Mouse (Mus musculus) neutrophil, adult 59 days (primary cell): ENCODE data around the gene Ap1b1. TPM values are rescaled to one million over a fixed set of nuclear protein-coding genes. Genes with fewer than 3 reads are reported as not detected.

ENCODE experiments used
- total RNA-seq, 2 experiments: library from RNA; stranded (reverse); gene quantifications; 1 replicate in 1 of 2; 2 replicates in 1 of 2; pipeline ENCODE4 v1.2.4; 2023

Ap1b1 gene
- total RNA-seq: 10 to 100 TPM; 41.4 to 44.2 TPM

DNA sequence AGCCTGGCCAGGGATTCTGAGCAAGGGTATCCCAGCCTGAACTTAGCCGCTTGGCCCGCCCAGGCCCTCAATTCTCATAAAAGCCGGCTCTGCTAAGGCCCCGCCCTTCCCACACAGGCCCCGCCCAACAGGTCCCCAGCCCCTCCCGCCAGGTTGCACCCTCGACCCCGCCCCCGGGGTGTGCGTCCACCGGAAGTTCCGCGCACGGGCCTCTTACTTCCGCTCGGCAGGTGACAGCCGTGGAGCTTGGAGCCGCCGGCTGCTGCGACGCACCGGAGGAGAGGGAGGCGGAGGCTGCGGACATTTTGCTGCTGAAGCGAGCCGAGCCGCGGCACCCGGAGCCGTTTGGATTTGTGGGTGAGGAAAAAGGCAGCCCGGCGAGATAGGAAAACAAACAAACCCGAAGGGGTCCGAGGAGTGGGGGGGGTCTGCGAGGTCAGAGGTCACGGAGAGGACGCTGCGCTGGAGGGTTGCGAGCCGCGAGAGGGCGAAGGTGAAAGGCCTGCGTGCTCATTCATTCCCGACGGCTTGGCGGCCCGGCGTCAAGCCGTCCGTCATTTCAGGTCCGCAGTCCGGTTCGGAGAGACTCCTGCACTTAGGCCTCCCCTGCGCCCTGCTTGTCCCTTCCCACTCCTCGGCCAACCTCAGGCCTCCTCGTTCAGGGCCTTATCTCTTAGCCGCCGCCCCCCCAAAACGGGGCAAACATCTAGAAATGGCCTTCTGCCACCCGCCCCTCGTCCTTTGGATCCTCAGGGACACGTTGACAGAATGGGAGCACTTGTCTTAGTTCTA is at the start of gene Ap1b1:
Ap1b1 (plus strand) TSS at position 130 of the 792 bp plus-strand sequence.

DNA sequence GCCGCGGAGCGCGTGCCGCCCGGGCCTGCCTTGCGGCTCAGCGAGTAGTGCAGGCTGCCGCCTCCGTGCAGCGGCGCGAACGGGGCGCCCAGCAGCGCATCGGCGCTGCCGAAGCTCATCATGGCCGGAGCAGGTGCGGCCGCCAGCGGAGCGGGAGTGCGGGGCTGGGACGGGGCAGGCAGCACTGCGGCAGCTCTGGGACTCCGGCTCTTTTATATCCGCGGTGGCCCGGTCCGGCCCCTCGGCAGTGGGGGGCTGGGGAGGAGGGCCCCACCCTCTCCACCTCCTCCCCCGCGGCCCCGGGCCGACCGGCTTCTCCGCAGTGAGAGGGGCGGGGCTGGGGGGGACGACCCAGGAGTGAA is 38.8 kb upstream of the Ap1b1 start, which contains the start of gene Nefh:
Nefh (minus strand) TSS at position 252 of the 362 bp plus-strand sequence.

DNA sequence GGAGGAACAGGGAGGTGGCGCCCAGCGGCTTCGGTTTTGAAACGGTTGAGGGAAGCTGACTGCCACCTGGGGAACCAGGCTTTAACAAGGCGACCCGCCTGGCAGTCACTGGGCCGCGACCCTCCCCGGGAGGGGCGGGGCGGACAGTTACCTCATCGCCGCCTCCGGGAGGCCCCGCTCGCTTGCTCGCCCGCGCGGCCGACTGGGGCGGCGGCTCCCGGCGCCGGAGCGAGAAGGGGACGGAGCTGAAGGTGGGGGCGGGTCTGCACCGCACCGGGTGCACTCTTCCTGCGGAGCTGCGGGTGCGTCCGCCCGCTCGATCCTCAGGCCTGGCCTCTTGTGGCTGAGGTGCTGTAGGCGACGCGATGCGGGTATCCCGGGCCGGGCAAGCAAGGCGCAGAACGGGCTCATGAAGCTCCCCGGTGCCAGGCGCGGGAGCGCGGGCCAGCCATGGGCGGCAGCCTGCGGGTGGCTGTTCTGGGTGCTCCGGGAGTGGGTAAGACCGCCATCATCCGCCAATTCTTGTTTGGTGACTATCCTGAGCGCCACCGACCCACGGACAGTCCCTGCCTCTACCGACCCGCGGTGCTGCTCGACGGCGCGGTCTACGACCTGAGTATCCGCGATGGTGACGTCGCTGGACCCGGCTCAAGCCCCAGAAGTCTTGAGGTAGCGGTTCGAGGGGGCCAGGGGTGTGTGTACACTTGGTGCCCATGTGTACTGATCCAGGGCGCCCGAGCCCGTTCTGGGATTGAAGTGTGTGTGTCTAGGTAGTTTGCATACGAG is 71.4 kb downstream of the Ap1b1 start, which contains the start of gene Rasl10a:
Rasl10a (plus strand) TSS at position 273 of the 786 bp plus-strand sequence.

DNA sequence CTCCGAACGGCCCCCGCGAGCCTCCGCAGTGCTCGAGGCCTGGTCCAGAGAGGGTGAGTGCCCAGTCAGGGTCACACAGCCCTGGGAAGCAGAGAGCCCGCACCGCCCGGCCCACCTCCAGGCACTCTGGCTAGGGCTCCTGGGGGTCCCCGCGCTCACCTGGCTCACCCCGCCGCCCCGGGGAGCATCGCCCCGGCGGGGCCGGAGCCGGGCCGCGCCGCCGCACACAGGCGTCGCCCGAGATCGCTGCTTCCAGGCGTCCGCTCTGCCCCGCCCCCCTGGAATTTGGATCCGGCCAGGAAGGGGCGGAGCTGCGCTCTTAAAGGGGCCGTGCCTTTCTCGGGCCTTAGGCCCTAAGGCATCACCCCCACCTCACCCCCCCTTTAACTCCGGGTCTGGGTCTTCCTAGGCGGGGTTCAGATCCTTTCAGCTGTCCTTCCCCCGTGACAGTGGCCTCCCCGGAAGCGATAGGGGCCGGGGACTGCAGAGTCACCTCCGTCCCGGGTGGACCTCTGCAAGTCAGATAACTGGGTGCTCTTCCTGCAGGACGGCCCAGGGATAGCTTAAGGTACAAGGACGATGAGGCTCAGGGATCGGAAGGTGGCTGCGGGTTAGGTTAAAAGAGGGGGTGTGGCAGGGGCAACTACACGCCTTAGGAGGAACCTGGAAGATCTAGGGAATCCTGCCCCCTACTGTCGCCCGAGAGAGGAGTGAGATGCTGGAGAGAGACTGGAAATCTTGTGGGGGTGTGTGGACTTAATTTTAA is 78.6 kb downstream of the Ap1b1 start, which contains the start of gene Gas2l1:
Gas2l1 (minus strand) TSS at position 272 of the 766 bp plus-strand sequence.

Other genes starting within 250 kb of the Ap1b1 start
- gene Cabp7, start 240.0 kb upstream of the Ap1b1 start, total RNA-seq: under 1 TPM in 1 of 2 experiments, not detected in 1; 0.18 TPM
- gene Nf2, start 137.3 kb upstream of the Ap1b1 start, total RNA-seq: 10 to 100 TPM; 21.8 to 24.1 TPM
- gene Nipsnap1, start 112.9 kb upstream of the Ap1b1 start, total RNA-seq: 1 to 10 TPM; 2.6 to 3.0 TPM
- gene Thoc5, start 91.5 kb upstream of the Ap1b1 start, total RNA-seq: 10 to 100 TPM; 18.3 to 19.0 TPM
- under 1 TPM; 0.11 to 0.18 TPM for gene Nefh, start 38.8 kb upstream of the Ap1b1 start, total RNA-seq
- gene Rasl10a, start 71.3 kb downstream of the Ap1b1 start, total RNA-seq: under 1 TPM in 1 of 2 experiments, not detected in 1; 0.51 TPM
- gene Gas2l1, start 78.5 kb downstream of the Ap1b1 start, total RNA-seq: 1 to 10 TPM; 3.4 to 6.3 TPM
- gene Rhbdd3, start 112.1 kb downstream of the Ap1b1 start, total RNA-seq: 1 to 10 TPM; 7.7 to 8.6 TPM
- 100 to 1,000 TPM; 283 to 330 TPM for gene Ewsr1, start 112.4 kb downstream of the Ap1b1 start, total RNA-seq
- gene Emid1, start 165.4 kb downstream of the Ap1b1 start, total RNA-seq: 1 to 10 TPM; 1.3 to 3.4 TPM